Mouse (Mus musculus) CH12.LX (cell line): Measurements from ENCODE around the gene Lamp5. TPM values are rescaled to one million over a fixed set of nuclear protein-coding genes. Genes with fewer than 3 reads are reported as not detected.

Experiments
- DNase-seq: peaks from one replicate; pipeline ENCODE4 v3.0.0-alpha.2; 2013; ENCODE audit errors: extremely low read depth
- H3K27ac ChIP-seq: 2 replicates; pipeline ENCODE4 v1.5.1; 2012; ENCODE audit warnings: low read depth, mild to moderate bottlenecking, control low read depth, moderate library complexity; ENCODE audit not compliant: insufficient read depth
- H3K27me3 ChIP-seq: replicated peaks from 2 replicates; pipeline ENCODE3; 2012; ENCODE audit warnings: inconsistent platforms
- H3K36me3 ChIP-seq, 2 experiments: replicated peaks in 1 of 2; 2 replicates each; pipeline versions ENCODE3 to v1.6.1; 2012; ENCODE audit warnings: inconsistent platforms in 1 of 2, low read length in 1 of 2, mild to moderate bottlenecking in 1 of 2, mixed read lengths in 1 of 2, moderate library complexity in 1 of 2; ENCODE audit not compliant: control insufficient read depth in 1 of 2, insufficient read depth in 1 of 2
- H3K4me1 ChIP-seq, 2 experiments: 2 replicates each; pipeline ENCODE4 v1.6.1; 2012; ENCODE audit warnings: inconsistent platforms in 1 of 2, moderate library complexity in 1 of 2; ENCODE audit not compliant: insufficient read depth in 2 of 2, control insufficient read depth in 1 of 2
- H3K4me2 ChIP-seq: 2 replicates; pipeline ENCODE4 v1.6.1; 2012; ENCODE audit warnings: low read depth, mild to moderate bottlenecking, control low read depth; ENCODE audit not compliant: poor library complexity, insufficient read depth, severe bottlenecking
- H3K4me3 ChIP-seq, 3 experiments: fragments of 150-350 bp in 1 of 3; sonication (generic) in 1 of 3; replicated peaks in 1 of 3; 2 replicates each; pipeline versions ENCODE3 to v1.5.1; 2011 to 2012; ENCODE audit warnings: low read depth in 2 of 3, low read length in 2 of 3, mild to moderate bottlenecking in 2 of 3, moderate library complexity in 2 of 3, control low read depth in 1 of 3, improper control_type of control experiment in 1 of 3, inconsistent platforms in 1 of 3, mixed read lengths in 1 of 3; ENCODE audit not compliant: poor library complexity in 1 of 3
- H3K79me2 ChIP-seq: replicated peaks from 2 replicates; pipeline ENCODE4 v1.6.1; 2012; ENCODE audit warnings: mild to moderate bottlenecking, moderate library complexity; ENCODE audit not compliant: control insufficient read depth, poor library complexity, insufficient read depth, severe bottlenecking; ENCODE audit errors: extremely low read depth
- H3K9ac ChIP-seq: 2 replicates; pipeline ENCODE4 v1.6.1; 2012; ENCODE audit warnings: low read depth, mild to moderate bottlenecking, control low read depth, moderate library complexity; ENCODE audit not compliant: insufficient read depth
- H3K9me3 ChIP-seq: replicated peaks from 2 replicates; pipeline ENCODE3; 2012; ENCODE audit warnings: low read length, inconsistent platforms, mixed read lengths
- BHLHE40 ChIP-seq: IDR thresholded peaks from 2 replicates; pipeline ENCODE4 v1.6.1; 2011; ENCODE audit warnings: mild to moderate bottlenecking, low read depth, low read length, improper control_type of control experiment
- ETS1 ChIP-seq: conservative IDR thresholded peaks from 2 replicates; pipeline ENCODE4 v1.6.1; 2012; ENCODE audit warnings: low read depth, mild to moderate bottlenecking, inconsistent platforms, low read length, improper control_type of control experiment, moderate library complexity
- GABPA ChIP-seq: IDR thresholded peaks from 2 replicates; pipeline ENCODE4 v1.6.1; 2012; ENCODE audit warnings: low read depth, low read length, improper control_type of control experiment, inconsistent platforms; ENCODE audit not compliant: insufficient replicate concordance
- JUN ChIP-seq: IDR thresholded peaks from 2 replicates; pipeline ENCODE4 v1.6.1; 2011; ENCODE audit warnings: low read depth, mild to moderate bottlenecking, low read length, improper control_type of control experiment, moderate library complexity; ENCODE audit not compliant: insufficient read depth
- KAT2A ChIP-seq: IDR thresholded peaks from 2 replicates; pipeline ENCODE4 v1.6.1; 2012; ENCODE audit warnings: low read length, improper control_type of control experiment, inconsistent platforms; ENCODE audit not compliant: insufficient replicate concordance
- MAFK ChIP-seq: IDR thresholded peaks from 2 replicates; pipeline ENCODE4 v1.6.1; 2011; ENCODE audit warnings: low read length, improper control_type of control experiment; ENCODE audit not compliant: insufficient replicate concordance
- MAZ ChIP-seq: IDR thresholded peaks from 2 replicates; pipeline ENCODE4 v1.6.1; 2012; ENCODE audit warnings: low read depth, mild to moderate bottlenecking, inconsistent platforms, low read length, improper control_type of control experiment, moderate library complexity
- MXI1 ChIP-seq: IDR thresholded peaks from 2 replicates; pipeline ENCODE4 v1.6.1; 2011; ENCODE audit warnings: mild to moderate bottlenecking, low read depth, low read length, improper control_type of control experiment
- PAX5 ChIP-seq: IDR thresholded peaks from 2 replicates; pipeline ENCODE4 v1.6.1; 2012; ENCODE audit warnings: low read length, inconsistent platforms, mixed read lengths
- RCOR1 ChIP-seq: conservative IDR thresholded peaks from 2 replicates; pipeline ENCODE4 v1.6.1; 2012; ENCODE audit warnings: low read depth, mild to moderate bottlenecking, inconsistent platforms, low read length, improper control_type of control experiment
- TBP ChIP-seq: conservative IDR thresholded peaks from 2 replicates; pipeline ENCODE4 v1.6.1; 2011; ENCODE audit warnings: low read depth, low read length, improper control_type of control experiment
- USF1 ChIP-seq: IDR thresholded peaks from 2 replicates; pipeline ENCODE4 v1.6.1; 2014; ENCODE audit warnings: low read depth, mild to moderate bottlenecking, inconsistent platforms, low read length, improper control_type of control experiment
- USF2 ChIP-seq: conservative IDR thresholded peaks from 2 replicates; pipeline ENCODE4 v1.6.1; 2011; ENCODE audit warnings: low read depth, low read length, improper control_type of control experiment
- ZC3H11A ChIP-seq: IDR thresholded peaks from 2 replicates; pipeline ENCODE4 v1.6.1; 2012; ENCODE audit warnings: low read depth, mild to moderate bottlenecking, inconsistent platforms, low read length, improper control_type of control experiment
- ZKSCAN1 ChIP-seq: IDR thresholded peaks from 2 replicates; pipeline ENCODE4 v1.6.1; 2012; ENCODE audit warnings: low read depth, inconsistent platforms, low read length, improper control_type of control experiment, borderline replicate concordance
- ZMIZ1 ChIP-seq: IDR thresholded peaks from 2 replicates; pipeline ENCODE4 v1.6.1; 2012; ENCODE audit warnings: low read depth, mild to moderate bottlenecking, inconsistent platforms, low read length, improper control_type of control experiment
- dilution Hi-C: fragments of 300-500 bp; cut with MboI; formaldehyde crosslinking; loops from 2 replicates; pipeline ENCODE4 v1.14.3; 2020; ENCODE audit warnings: low sequenced_read_pairs; ENCODE audit not compliant: extremely low pct_unique_long_range_greater_than_20kb, extremely low pct_ligation_motif_present
- in situ Hi-C: fragments of 300-500 bp; cut with MboI; formaldehyde crosslinking; loops from 3 replicates; pipeline ENCODE4 v1.14.3; 2019; ENCODE audit warnings: low sequenced_read_pairs, low pct_ligation_motif_present, low pct_unique_long_range_greater_than_20kb, mixed read lengths
- polyA plus RNA-seq: library from polyadenylated mRNA; unstranded; fragments of >175 nt; gene quantifications from 2 replicates; pipeline ENCODE4 v1.2.1, GENCODE M21; 2012; ENCODE audit warnings: low read depth; ENCODE audit not compliant: insufficient read length
- total RNA-seq, 2 experiments: library from RNA; depleted of rRNA; stranded (reverse); fragments of 300-350 nt in 1 of 2; fragments of >200 nt in 1 of 2; gene quantifications; 2 replicates each; pipeline ENCODE4 v1.2.3; 2012 to 2014

The Lamp5 gene
- total and polyA plus RNA-seq, 3 experiments, result not detected

DNA sequence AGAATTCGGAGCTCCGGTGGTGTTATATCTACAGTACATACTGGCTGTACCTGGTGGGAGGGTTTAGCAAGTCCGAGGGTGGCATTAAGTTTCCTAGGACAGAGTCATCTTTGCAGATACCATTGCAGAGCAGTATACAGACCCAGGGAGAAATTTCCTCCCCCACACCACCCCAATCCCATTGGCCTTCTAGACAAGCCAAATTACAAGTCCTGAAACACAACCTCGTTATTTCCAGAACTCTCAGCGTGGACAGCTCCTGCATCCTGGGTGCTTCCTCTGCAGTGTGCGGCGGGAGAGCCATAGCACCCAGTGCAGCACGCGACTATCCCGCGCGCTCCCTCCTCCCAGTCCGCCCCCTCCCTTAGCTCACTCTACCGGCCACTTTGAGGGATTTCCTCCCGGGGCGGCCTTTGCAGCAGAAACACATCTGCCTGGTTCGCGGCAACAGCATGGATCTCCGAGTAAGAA, 5.9 kb downstream of the Lamp5 start:
- Histone ChIP-seq H3K27me3 (no peaks in the 10 kb centered on the region), H3K4me2 (no peak overlapping the region), H3K9ac (no peak overlapping the region), H3K36me3 (no peaks in the 10 kb centered on the region), H3K4me3 (no peak overlapping the region), H3K27ac (no peak overlapping the region), H3K9me3 (peaks cover 55% of the 10 kb centered on the region), H3K4me1 (no peaks in the 10 kb centered on the region), H3K79me2 (no peaks in the 10 kb centered on the region)
- TF ChIP-seq MAFK, result no peak
- no peak for TF ChIP-seq USF1
- TF ChIP-seq KAT2A, result no peak
- no peak for TF ChIP-seq TBP
- TF ChIP-seq JUN, result no peak
- no peak for DNase-seq
- in situ Hi-C loops (no loop called here), dilution Hi-C loops (no loop called here)

GRCm38 (mm10) chr2:136058398-136058797, 6.4 kb downstream of the Lamp5 start:
- peaks cover 57% of the 10 kb centered on the region for H3K9me3 ChIP-seq
- in situ Hi-C loops (no loop called here), dilution Hi-C loops (no loop called here)
- no peaks in the 10 kb centered on the region for H3K36me3 ChIP-seq
- no peak overlapping the region for H3K9ac ChIP-seq
- no peak overlapping the region for H3K4me3 ChIP-seq
- no peaks in the 10 kb centered on the region for H3K4me1 ChIP-seq
- no peak overlapping the region for H3K27ac ChIP-seq
- no peak for TF ChIP-seq USF2
- TF ChIP-seq BHLHE40, result no peak
- no peak for TF ChIP-seq ZMIZ1
- TF ChIP-seq RCOR1, result no peak
- no peak for TF ChIP-seq GABPA
- no peak for TF ChIP-seq PAX5
- no peak for TF ChIP-seq ZKSCAN1
- TF ChIP-seq MXI1, result no peak
- no peak for TF ChIP-seq ETS1
- TF ChIP-seq JUN, result no peak
- no peak for TF ChIP-seq ZC3H11A
- TF ChIP-seq MAZ, result no peak
- H3K4me2 ChIP-seq, result no peak overlapping the region
- DNase-seq, result no peak
- no peaks in the 10 kb centered on the region for H3K27me3 ChIP-seq
- no peaks in the 10 kb centered on the region for H3K79me2 ChIP-seq
